Mouse (Mus musculus) heart, postnatal 10 days (tissue): ENCODE data around the gene Gpr149. TPM values are rescaled to one million over a fixed set of nuclear protein-coding genes. Genes with fewer than 3 reads are reported as not detected.
A peak's percentile ranks its signal among the peaks of the same experiment; 100 is the strongest.

ENCODE experiments used
- DNase-seq, 2 experiments: peaks; one replicate each; pipeline ENCODE4 v3.0.0; 2021
- intact Hi-C: fragments of 180-260 bp; cut with DNase I; formaldehyde crosslinking; loops from one replicate; pipeline ENCODE4 v1.15.1; 2025
- total RNA-seq, 2 experiments: library from RNA; stranded (reverse); gene quantifications; 2 replicates each; pipeline ENCODE4 v1.2.3; 2021

The Gpr149 gene
- not detected for total RNA-seq

DNA sequence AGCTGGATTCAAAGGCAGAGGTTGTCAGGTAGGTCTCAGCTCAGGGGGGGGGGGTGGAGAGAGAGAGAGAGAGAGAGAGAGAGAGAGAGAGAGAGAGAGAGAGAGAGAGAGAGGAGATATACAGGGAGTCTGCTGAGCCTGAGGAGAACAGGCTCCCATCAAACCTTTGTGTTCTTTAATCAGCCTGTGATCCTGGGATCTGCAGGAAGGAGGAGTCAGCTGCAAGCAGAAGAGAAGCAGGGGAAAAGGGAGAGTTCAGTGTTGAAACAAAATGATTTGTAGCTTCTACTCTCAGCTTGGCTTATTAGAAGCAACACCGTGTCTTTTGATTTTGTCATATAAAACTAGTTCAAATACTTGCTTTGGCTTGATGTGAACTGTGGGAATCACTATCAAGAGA, at the start of gene Gpr149:
Gpr149 (minus strand) TSS at position 168 of the 400 bp plus-strand sequence.
- no peak for DNase-seq
- intact Hi-C loops, result no loop called here

DNA sequence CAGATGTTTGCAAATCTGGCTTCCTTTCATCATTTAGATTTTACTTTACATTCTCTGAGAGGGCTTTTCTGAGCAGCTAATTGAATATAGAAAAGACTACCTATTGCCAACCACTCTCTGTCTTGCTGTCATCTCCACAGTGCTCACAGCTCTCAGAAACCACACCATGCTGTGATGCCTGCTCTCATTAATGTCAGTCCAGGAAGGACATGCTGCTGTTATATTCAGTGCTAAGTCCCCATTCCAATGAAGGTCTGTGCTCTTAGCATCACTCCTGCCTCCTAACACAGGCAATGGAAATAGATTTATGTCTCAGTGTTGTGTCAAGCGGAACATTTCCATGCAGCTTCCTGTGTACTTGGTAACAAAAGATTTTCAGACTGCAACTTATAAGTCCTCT, 45.6 kb upstream of the Gpr149 start:
- DNase-seq, result no peak
- intact Hi-C loops, result no loop called here

DNA sequence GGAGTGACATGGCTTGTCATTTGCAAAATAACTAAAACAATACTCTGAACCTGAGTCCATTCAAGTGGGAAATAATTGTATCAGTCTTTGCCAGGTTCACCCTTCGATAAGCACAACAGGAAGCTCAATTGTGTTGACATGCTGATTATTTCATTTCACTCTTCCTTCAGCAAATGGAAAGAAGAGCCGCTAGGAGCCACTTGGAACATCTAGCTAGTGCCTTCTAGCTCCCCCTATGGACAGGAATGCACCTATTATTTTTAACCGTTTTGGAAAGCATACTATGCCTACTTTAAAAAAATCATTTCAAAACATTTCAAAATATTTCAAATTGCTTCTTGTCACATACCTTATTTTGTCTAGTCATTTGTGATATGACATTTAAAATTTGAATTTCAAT, 5.9 kb upstream of the Gpr149 start:
- DNase-seq, result no peak
- intact Hi-C loops, result no loop called here

DNA sequence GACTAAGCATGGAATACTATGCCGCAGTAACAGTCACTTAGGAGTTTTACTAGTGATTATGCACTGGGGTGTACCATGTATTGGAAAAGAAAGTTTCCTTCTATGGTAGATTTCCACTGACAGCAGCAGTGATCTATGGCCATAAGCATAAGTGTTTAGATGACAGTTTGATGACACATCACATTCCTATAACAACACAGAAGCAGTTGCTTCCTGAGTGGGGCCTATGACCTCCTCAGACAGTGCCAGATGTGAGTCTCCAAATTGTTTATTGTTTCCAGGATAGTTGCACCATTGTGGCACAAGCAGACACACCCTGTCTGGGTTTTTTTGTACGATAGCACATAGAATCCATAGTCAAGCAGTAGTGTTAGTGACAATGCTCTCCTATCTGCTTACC, 991 bp upstream of the Gpr149 start:
- intact Hi-C loops, result no loop called here
- no peak for DNase-seq

DNA sequence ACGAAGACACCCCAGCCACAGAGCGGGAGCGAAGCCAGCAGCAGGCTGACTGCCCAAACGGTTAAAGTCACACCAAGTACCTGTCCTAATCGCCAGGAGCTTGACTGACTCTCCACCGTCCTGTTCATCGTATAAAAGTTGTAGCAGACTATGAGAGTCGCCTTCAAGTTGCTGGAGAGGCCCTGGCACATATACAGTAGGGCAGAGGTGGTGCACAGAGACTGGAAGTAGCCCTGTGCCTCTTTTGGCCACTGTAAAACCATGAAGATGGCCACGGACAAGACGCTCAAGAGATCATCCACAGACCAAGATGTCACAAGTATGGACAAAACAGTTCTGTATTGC, 921 bp downstream of the Gpr149 start:
- intact Hi-C loops, result no loop called here

DNA sequence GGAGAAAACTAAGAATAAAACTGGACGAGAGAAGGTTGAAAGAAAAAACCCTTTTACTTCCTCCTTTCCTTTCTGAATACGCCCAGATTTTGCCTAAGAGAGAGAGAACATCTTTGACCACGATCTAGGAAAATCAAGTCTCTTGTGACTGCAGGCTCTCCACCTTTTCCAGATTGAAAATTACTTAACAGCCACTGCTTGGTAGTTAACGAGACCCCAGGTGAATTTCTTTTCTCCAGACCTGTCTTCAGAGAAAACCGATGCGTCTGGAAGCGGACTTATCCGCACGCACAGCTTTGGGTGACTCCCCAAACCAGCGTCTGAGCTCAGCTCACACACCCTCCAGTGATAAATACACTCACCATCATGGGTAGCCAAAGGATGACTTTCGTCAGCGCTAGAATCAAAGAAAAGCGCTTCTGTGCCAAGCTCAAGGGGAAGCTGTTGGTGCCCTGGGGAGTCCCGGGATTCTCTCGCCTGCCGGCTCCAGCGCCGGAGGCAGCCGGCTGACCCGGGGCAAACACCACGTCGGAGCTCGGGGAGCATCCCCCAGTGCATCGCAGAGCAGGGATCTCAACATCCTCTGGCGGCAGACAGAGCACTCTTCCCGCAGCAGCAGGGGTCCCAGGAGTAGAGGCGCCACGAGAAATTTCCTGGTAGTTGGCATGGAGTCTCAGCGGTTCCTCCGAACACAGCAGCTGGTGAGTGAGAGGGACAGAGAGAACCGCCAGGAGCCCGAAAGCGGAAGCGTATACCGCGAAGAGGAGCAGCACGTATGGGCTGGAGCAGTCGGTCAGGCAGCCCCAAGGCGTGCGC, 1.5 kb downstream of the Gpr149 start:
- DNase-seq, result no peak
- intact Hi-C loops, result no loop called here

More for the DNA sequence above, 921 bp downstream of the Gpr149 start:
- no peak for DNase-seq

DNA sequence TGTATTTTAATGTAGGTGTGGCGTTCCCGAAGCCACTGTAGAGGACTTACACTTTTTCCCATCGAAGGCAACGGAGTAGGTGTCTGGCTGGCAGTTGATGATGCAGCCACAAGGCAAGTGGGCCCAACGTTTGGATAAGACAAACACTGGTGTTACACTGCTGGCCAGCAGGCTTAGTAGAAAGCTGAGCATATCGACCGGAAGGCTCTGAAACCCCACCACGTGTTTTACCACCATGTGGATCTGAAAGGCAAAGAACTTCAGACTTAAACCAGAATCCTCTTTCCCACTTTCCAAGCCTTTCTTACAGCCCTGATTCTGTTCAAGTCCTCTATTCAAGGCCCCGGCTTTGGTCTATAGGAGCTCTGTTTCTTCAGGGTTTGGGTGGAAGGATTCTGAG, 2.5 kb downstream of the Gpr149 start:
- intact Hi-C loops, result no loop called here
- no peak for DNase-seq

DNA sequence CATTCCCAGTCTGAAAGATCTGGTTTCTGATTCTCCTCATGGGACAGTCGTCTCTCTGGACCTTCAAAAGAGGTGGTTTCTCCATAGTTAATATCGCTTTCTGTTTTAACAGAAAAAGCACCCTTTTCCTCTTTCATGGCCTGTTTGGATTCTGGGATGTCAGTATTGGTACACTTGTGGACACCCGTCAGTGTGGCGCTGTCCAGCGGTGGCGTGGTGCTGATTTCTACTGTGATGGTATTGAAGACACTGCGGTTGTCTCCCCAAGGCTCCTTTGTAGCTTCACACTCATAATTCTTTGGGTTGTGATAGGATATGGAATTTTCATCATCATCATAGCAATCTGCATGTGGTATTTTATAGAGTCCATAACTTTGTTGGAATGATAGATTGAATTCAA, 10.1 kb downstream of the Gpr149 start:
- intact Hi-C loops, result no loop called here

DNA sequence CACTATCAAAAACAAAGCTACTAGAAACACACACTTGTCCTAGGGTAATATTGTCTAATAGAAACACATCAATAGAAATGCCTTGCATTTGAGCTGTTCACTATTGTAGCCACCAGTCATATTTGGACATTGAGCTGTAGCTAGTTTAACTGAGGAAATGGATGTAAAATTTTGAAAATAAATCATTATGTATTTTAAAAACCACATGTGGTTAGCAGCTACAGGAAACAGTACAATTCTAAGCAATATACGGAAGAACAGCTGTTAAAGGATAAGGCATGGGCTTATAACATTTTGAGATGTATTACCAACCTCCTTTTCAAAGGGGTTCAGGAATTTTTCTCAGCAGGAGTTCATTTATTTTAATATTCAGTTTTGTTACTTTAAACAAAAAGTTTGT, 19.9 kb downstream of the Gpr149 start:
- intact Hi-C loops, result no loop called here
- DNase-seq, result no peak

More for the DNA sequence above, 10.1 kb downstream of the Gpr149 start:
- DNase-seq, result peak; percentile 38 to 47

DNA sequence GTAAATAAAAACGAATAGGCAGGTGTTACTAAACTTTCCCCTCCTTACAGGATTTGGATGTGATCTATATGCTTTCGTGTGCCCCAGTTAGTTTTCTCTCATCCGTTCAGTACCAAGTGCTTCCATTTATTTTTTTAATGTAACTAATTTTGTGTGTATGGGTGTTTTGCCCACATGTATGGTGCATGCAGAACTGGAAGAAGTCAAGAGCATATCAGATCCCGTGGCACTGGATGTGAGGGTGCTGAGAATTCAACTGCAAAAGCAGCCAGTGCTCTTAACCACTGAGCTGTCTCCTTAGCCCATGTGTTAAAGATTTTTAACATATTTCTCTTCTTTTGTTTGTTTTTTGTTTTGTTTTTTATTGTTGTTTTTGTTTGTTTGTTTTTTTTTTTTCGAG, 77.3 kb downstream of the Gpr149 start:
- intact Hi-C loops, result no loop called here
- no peak for DNase-seq

DNA sequence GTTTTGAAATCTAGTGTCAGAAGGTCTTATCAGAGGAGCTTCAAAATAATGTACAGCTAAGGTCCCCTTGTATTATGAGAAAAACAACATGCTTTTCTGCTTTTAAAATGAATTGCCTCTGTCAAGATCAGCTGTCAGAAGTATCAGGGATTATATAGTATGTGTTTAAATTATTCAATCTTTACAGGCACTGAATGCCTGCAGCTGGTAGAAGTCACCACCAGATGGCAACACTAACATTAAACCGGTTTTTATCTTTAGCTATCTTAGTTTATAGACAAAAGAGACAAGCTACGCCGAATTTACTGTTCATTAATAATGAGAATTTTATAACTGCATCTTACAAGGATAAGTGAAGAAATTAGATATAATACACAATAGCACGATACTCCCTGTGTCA, 77.8 kb downstream of the Gpr149 start:
- intact Hi-C loops, result no loop called here
- DNase-seq, result no peak

DNA sequence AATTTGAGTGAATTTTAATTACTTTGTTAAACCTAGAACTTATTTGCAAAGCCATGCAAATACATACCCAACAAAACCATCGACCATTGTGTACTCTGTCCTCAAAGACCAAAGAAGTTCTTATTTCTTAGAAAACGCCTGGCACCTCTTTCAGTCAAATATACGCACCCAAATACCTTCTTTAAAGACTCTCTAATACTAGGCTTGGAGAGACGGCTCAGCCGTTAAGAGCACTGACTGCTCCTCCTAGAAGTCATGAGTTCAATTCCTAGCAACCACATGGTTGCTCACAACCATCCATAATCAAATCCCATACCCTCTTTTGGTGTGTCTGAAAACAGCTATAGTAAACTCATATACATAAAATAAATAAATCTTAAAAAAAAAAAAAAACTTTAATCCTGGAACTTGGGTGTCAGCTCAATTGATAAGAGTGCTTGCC, 97.7 kb downstream of the Gpr149 start:
- intact Hi-C loops, result no loop called here
- no peak for DNase-seq

DNA sequence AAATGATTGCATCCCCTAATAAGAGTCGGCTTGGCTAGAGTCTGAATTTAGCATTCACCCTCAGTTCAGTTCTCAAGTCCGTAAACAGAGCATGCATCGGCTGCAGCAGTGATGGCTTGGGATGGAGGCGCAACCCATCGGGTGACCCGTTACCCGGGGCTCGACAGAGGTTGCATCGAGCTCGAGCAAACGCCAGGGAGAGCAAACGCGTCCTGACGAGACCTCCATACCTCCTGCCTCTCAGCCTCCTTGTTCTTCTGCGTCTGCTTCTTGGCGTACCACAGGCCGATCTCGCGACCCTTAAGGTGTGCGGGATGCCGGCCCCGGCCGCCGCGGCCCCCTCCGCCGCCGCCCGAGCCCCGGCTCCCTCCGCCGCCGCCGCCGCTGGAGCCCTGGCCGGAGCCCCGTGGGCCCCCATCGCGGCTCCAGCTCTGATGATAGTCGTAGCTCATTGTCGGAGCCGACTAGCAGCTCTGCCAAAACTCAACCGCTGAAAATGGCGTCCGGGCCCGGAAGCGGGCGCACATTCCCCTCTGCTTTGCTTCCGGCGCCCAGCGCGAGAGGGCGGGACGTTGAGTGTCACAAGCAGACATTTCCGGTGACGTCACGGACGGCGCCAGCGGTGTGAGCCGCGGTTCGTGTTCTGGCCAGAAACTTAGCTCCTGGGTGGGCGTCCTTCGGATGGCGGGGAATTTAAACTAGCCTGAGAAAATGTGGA, 98.3 kb downstream of the Gpr149 start, which contains the start of gene Dhx36:
Dhx36 (minus strand) TSS at position 517 of the 718 bp plus-strand sequence.
- intact Hi-C loops, result no loop called here
- DNase-seq, result peak; percentile 97 to 99

DNA sequence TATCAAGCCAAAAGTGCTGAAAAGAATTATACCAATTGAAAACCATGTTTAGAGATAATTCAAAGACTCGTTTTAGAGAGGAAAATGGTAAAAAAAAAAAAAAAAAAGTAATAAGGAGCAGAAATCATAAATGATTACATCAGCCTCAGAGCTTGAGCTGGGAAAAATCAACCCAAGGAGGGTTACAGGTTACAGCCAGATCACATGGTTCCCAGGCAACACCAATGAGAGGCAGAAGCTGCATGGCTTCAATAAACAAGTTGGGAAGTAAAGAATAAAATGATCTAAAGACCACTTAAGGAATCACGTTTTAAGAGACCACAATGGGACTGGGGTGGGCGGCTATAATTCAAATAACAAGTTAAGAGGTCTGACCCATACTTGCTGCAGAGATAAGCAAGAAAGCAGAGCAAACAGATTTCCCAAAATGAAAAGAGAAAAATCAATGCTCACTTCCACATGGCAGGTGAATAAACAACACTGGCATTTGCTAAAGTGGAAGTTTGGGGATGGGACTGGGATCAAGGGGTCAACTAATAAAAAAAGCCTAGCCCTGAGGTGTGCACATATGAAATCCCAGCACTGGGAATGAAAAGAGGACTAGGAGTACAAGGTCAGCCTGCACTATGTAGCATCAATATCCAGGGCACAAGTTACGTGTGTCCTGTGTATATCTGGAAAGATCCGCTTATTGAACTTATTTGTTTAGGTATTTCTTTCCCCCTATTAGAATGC, 99.6 kb downstream of the Gpr149 start:
- DNase-seq, result no peak
- intact Hi-C loops, result no loop called here

DNA sequence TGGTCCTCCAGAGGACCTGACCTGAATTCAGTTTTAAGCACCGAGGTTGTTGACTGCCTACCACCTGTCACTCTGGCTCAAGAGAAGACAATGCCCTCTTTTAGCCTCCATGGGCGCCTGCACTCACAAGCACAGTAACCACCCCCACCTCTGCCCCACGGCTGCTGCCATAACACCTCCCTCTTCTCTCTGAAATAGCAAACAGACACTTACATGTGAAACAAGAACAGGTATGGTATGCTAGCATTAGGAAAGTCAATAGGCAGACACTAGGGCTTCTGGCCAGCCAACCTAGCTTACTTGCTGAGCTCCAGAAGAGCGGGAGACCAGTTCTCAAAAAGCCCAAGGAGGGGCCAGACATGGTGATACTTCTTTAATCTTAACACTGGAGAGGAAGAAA, 105.6 kb downstream of the Gpr149 start:
- intact Hi-C loops, result no loop called here
- no peak for DNase-seq

DNA sequence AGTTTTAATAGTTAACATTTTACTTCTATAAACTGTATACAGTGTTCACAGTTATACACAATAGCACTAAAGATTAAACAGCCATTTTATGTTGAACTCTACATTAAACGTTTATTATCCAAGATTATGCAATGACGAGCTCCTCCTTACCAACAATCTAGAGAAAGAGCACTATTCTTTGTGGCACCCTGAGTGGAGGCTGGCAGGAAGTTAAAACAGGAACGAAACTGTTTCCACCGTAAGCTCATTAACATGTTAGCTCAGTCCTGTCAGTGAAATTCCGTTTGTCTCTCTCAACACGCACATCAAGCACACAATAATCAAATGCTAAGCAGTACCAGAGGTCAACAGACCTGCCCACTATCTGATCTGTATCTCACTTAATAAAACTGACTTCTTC, 112.4 kb downstream of the Gpr149 start:
- no peak for DNase-seq
- intact Hi-C loops, result no loop called here

DNA sequence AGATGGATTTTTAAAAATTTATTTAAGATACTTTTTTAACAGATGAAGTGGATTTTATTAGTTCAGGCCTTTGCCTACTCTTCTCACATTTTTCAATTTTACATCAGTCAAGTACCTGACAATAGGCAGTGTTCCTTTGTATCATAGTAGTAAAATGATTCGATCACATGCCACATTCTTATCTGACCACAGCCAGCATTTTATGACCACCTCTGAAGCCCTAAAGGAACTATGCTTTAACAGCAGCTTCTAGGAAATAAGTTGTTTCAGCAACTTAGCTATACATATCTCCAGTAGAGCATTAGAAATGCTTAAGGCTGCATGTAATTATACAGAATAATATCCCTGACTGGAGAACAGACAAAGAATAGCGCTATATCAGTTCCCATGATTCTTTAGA, 120.6 kb downstream of the Gpr149 start:
- intact Hi-C loops, result no loop called here
- no peak for DNase-seq
